Mouse (Mus musculus) ovary, postnatal 14 days (tissue): Measurements from ENCODE around the gene Tns4.

Source experiments
- DNase-seq: peaks from one replicate; pipeline ENCODE4 v3.0.0; 2022; ENCODE audit warnings: low spot score

Gene Tns4

GRCm38 (mm10) chr11:99089077-99089601 lies at the start of gene Tns4:
Gene Tns4, minus strand, starts transcription at chr11:99089306.
- no peak for DNase-seq

GRCm38 (mm10) chr11:99137385-99137784 lies 48.3 kb upstream of the Tns4 start:
- DNase-seq, result no peak

GRCm38 (mm10) chr11:99136961-99137360 lies 47.9 kb upstream of the Tns4 start:
- DNase-seq, result no peak

- no peak for DNase-seq
Measured at GRCm38 (mm10) chr11:99136361-99136760, 47.3 kb upstream of the Tns4 start.

- DNase-seq, result no peak
Measured at GRCm38 (mm10) chr11:99135047-99135440, 45.9 kb upstream of the Tns4 start.

DNA sequence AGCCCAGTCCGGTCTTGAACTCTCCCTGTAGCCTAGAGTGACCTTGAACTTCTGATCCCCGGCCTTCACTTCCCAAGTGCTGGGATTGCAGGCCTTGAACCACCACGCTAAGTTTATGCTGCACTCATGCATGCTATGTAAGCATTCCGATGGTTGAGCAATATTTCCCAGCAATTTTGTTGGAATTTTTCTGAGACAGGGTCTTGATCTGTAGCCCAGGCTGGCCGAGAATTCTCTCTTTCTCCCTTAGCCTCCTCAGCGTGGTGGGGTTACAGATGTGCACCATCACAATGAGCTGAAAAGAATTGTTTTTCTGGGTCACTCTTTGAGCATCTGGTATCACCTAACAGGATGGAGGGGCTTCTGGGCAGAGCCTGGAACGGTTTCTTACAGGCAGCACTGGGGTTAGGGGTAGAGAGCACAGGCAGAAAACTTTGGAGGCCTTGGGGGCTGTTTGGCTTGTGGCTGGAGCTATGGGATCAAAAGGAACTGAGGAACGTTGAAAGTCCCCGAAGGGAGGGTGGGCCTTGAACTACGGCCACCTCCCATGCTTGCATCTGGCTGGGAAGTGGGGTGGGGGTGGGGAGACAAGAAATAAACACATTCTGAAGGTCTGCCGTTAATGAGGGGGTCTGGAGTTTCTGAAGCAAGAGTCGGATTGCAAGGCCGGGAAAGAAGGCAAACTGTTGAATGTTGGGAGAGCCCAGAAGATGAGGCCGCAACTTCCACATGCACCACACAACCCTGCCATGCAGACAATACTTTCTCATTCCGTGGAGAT lies 45.4 kb upstream of the Tns4 start:
- DNase-seq, result no peak

GRCm38 (mm10) chr11:99133285-99133897 lies 44.3 kb upstream of the Tns4 start:
- DNase-seq, result no peak

- DNase-seq, result peak; percentile 64
Measured at GRCm38 (mm10) chr11:99132091-99132730, 43.1 kb upstream of the Tns4 start.

DNA sequence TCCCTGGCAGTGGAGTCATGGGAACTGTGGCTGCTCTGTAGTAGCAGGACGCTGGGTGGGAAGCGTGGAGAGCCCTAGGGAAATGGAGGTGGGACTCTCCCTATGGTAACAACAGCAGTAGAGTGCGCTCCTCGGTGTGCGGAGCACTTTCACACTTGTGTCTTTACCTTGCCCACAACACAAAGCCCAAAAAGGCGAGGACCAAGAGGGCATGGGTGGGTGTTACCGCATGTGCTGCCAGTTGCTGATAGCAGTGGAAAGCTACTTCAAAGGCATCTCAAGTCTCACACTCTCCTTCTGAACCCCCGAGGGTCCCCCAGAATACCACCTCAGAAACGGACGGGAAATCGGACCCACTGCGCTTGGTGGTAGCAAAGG lies 42.3 kb upstream of the Tns4 start:
- no peak for DNase-seq

DNA sequence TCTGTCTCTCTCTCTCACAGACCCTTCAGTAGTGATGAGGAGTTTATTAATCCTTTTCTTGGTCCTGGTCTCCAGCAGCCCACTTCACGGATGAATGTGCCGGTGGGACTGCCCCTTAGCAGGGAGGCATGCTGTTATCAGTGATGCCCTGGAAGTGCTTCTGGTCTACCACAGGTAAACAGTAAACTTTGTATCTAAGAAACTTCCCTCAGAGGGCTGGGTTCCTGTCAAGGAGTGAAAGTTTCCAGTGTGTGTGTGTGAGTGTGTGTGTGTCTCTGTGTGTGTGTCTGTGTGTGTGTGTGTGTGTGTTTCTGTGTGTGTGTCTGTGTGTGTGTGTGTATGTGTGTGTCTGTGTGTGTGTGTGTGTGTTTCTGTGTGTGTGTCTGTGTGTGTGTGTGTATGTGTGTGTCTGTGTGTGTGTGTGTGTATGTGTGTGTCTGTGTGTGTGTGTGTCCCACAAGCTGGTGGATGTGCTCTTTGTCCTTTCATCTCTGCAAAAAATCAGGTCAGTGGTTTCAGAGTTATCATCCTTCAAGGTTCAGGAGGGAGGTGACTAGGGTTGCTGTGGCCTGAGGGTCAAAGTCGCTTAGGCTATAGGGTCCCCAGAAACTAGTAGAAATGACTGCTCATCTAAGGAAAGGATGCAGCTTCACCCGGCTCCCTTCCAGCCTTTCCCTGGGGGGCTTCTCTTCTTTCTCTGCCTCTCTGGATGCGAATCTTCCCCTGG lies 41.8 kb upstream of the Tns4 start:
- no peak for DNase-seq

DNA sequence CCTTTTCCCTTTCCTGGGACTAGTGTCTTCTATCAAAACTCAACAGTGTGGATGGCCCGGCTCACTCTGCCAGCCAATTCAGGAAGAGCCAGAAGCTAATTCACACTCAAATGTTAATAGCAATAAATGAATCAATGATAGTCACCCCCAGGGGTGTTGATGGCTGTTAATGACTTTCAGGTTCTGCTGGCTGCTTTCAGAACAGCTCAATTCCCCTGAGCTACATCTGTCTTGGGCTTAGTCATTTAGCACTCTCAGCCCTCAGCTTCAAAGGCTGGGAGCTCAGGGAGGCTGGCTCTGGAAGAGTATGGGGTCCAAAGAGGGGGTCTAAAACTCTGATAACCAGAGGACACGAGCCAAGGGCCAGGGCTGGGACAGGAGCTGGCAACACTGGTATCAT lies 40.2 kb upstream of the Tns4 start:
- DNase-seq, result no peak

- no peak for DNase-seq
Measured at GRCm38 (mm10) chr11:99127785-99128682, 38.9 kb upstream of the Tns4 start.

GRCm38 (mm10) chr11:99126482-99127253 lies 37.6 kb upstream of the Tns4 start:
- DNase-seq, result no peak

DNA sequence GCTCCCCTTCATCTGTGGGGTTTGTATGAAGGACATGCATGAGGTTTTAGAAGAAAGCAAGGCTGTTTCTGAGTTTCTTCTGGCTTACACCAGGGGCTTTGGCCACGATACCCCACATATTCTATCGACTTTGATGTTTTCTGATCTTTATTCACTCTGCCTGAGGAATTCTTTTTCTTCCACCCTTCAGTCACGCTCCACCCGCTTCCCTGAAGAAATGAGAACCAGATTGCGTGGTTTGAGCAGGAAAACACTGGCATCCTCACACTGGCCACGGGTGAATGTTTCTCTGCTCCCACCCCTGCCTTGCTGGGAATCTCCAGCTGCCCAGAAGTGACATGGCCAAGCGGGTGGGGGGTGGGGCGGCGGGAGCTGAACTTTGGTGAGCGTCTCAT lies 35.5 kb upstream of the Tns4 start:
- no peak for DNase-seq

DNA sequence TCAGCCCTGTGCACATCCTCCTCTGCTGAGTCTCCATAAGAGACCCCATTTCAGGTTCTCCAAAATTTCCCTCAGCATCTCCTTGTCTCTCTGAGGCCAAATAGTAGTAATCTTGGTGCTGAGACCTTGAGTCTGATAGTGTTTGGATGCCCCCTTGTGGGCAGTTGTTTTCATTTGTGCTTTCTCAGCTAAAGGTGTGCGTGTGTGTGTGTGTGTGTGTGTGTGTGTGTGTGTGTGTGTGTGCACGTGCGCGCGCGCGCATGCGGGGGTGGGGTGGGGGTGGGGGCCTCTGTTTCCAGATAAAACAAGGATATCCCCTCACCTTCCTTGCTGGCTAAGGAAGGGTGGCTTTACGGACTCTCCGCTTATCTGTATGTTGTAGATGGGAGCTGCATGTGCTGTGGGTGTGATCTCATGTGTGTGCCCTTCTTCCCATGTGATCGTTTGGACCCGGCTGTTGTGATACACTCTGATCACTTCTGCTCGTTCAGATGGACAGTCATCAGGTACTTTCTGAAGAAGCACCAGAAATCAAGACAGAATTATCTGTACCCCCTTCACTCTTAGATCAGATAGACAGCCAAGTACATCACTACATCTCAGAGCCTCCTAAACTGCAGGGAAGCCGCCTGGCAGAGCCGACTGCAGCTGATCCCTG lies 35.0 kb upstream of the Tns4 start:
- DNase-seq, result no peak

DNA sequence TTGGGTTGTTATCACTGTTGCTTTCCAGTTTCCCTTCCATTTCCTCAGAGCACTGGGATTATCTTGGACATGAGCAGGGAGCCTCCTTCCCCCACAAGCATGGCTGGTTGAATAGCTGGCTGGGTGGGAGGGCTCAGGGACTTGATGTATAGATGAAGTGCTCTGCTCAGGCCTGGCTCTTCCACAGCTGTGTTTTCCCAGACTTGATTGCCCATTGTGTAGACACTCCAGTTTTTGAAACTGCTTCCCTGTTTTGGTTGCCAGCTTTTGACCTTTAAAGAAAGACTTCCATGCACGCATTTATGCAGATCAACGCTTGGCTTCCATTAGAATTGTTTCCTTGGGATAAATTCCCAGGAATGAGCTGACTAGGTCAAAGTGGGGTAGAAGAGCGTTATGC lies 33.6 kb upstream of the Tns4 start:
- no peak for DNase-seq

DNA sequence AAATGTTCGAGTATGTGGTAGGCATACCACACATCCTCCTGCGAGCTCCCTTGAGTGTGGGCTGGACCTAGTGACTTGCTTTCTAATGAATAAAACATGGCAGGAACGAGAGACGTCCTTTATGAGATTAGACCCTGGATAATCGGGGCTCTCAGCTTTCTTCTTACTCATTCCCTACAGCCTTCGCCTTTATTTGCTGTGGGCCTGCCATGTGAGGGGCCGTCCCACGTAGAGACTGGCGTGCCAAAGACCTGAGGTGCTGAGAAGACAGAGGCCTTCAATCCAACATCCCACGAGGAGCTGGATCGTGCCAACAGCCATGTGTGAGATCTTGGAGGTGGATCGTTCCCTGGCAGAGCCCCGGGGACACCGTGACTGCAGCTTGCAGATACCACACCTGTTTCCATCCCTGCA lies 32.1 kb upstream of the Tns4 start:
- DNase-seq, result no peak

DNA sequence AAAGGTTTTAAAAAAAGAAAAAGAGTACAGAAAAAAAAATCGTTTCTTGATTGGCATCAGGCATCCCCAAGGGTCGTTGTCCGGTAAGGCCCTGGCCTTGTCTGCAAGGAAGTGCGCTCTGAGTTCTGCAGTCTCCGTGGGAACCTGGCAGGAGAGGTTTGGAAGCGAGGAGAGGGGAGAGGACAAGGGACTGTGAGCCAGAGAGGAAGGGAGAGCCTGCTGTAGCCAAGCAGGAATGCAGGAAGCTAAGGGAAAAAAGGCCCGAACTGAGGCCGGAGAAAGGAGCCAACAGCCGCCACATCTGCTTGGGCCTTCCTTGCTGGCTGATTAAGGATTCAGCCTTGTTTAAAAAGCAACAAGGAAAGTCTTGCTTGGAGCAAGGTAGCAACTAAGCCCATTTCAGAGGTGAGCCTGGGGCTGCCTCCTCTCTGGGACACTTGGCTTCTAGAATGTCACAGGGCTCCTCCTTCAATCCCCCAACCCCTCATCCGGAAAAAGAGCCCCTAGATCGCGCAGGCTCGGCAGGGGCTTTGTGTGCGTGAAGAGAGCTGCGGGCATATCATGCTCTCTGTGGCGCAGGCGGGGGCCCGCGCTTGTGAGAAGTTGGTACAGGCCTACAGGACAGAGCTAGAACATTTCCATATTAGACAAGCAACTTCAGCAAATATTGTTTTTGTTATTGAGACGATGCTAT lies 31.6 kb upstream of the Tns4 start:
- DNase-seq, result no peak

DNA sequence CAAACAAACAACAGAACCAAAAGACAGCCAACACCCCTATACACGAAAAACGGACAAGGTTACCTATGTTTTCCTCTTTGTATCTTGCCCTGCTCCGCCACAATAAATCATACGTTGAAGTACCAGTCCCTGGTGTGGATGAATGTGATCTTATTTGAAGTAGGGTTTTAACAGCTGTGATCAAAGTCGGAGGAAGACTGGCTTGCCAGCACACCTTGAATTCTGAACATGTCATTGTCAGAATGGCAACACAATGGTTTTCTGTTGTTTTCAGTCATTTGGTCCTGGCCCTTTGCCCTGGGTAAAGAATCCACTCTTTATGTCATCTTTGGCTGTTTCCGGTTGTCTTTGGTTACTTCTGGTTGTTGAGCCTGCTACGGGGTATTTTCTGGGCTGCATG lies 29.9 kb upstream of the Tns4 start:
- no peak for DNase-seq
